Mouse (Mus musculus): ENCODE measurements around the gene Slc11a2.

GRCm38 (mm10) chr15:100385705-100386104 lies 39.2 kb downstream of the Slc11a2 start:
- no peak for TF ChIP-seq CTCF (IDR thresholded peaks at IDR 0.05; ENCODE audit: low read depth)
- no peak for TF ChIP-seq EP300 (optimal IDR thresholded peaks at IDR 0.05)

Data from stomach, postnatal 0 days (tissue).